Mouse (Mus musculus) testis, adult 2 months (tissue): ENCODE results near the gene Dnah12.

Experiments used
- CTCF ChIP-seq: fragments of 200-500 bp; IDR thresholded peaks from 2 replicates; pipeline ENCODE4 v1.5.1; 2012; ENCODE audit warnings: low read depth, mild to moderate bottlenecking, inconsistent platforms, low read length, moderate library complexity; ENCODE audit not compliant: control insufficient read depth, insufficient read depth, insufficient replicate concordance
- POLR2A ChIP-seq: fragments of 200-500 bp; IDR thresholded peaks from 2 replicates; pipeline ENCODE4 v1.6.1; 2012; ENCODE audit warnings: low read depth, mild to moderate bottlenecking, inconsistent platforms, low read length, moderate library complexity; ENCODE audit not compliant: control insufficient read depth

DNA sequence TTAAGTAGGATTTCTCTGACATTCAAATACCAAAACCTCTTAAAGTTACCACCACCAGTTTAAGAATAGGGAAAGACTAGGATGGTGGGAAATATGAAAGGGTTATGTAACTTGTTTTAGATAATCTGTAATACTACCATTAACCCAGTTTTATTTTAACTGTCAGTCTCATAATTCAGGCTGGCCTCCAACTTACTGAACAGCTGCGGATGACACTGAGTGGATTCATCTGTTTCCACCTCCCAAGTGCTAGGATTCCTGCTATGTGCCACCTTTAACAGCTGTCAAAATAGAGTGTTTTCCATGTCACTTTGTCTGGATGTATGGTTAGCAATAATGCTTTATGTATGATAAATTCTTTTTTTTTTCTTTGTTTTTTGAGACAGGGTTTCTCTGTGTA lies 32.8 kb upstream of the Dnah12 start:
- TF ChIP-seq POLR2A: no peak
- no peak for TF ChIP-seq CTCF
